Mouse (Mus musculus): ENCODE data around the gene Zc3h15. TPM values are rescaled to one million over a fixed set of nuclear protein-coding genes. Genes with fewer than 3 reads are reported as not detected.
"Not testable (repeated sequence)": the region's sequence is repeated elsewhere in the genome, so short reads cannot be mapped to it uniquely, and the experiment has no call there.

Zc3h15 gene
- polyA plus RNA-seq, 1 experiment = 41.9 TPM

DNA sequence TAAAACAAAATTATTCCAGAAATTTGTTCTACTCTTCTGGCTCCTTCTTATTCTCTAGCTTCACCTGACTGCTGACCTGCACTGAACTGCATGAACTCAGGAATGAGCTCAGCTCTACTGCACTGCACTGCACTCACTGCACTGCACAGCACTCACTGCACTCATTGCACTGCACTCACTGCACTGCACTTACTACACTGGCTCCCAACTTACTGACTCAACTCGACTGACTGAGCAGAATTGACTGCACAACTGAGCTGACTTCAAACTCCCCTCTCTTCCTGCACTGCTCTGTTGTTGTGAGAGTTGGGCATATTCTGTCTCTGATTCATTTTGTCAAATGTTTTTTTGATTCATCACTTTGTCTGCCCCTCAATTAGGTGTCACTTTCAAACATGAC, 55.1 kb downstream of the Zc3h15 start:
- H3K4me1 ChIP-seq (ENCODE audit: control insufficient read depth) = no peaks in the 10 kb centered on the region

DNA sequence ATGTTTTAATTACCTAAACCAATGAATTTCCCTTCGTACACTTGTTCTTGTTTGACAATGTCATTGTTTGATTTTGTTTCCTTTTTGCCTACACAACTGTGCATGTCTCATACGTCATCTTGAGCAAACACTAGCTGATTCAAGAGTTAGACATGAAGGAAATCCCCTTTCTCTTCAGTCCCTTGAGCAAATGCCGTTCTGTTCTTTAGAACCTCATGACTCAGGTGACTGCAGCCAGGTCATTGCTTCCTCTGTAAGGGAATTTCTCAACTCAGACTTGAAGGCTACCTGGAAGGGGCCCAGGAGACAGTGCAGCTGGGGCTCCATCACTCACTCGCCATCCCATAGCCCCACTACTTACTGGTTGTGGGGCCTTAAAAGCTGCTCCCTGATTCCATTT, 56.4 kb downstream of the Zc3h15 start:
- TF ChIP-seq GATA1 (IDR thresholded peaks at IDR 0.05; ENCODE audit: low read length) (no peak), TAL1 (IDR thresholded peaks at IDR 0.05; ENCODE audit: low read length) (no peak)
- Histone ChIP-seq H3K4me1 (ENCODE audit: control insufficient read depth) (no peaks in the 10 kb centered on the region), H3K36me3 (ENCODE audit: control insufficient read depth) (no peaks in the 10 kb centered on the region), H3K9me3 (ENCODE audit: control insufficient read depth, low read length) (no peaks in the 10 kb centered on the region), H3K27me3 (ENCODE audit: control insufficient read depth) (no peaks in the 10 kb centered on the region), H3K4me3 (replicated peaks) (no peak overlapping the region)

More for the DNA sequence above, 55.1 kb downstream of the Zc3h15 start:
- TF ChIP-seq GATA1 (IDR thresholded peaks at IDR 0.05; ENCODE audit: low read length) (no peak), TAL1 (IDR thresholded peaks at IDR 0.05; ENCODE audit: low read length) (no peak)
- Histone ChIP-seq H3K27me3 (ENCODE audit: control insufficient read depth) (no peaks in the 10 kb centered on the region), H3K4me3 (replicated peaks) (no peak overlapping the region), H3K9me3 (ENCODE audit: control insufficient read depth, low read length) (no peaks in the 10 kb centered on the region), H3K36me3 (ENCODE audit: control insufficient read depth) (no peaks in the 10 kb centered on the region)

- no peaks in the 10 kb centered on the region for H3K27me3 ChIP-seq (ENCODE audit: control insufficient read depth)
- TF ChIP-seq GATA1 (IDR thresholded peaks at IDR 0.05; ENCODE audit: low read length) = no peak
- no peak for TF ChIP-seq TAL1 (IDR thresholded peaks at IDR 0.05; ENCODE audit: low read length)
- H3K4me1 ChIP-seq (ENCODE audit: control insufficient read depth) = no peaks in the 10 kb centered on the region
- H3K36me3 ChIP-seq (ENCODE audit: control insufficient read depth) = no peaks in the 10 kb centered on the region
- H3K9me3 ChIP-seq (ENCODE audit: control insufficient read depth, low read length) = no peaks in the 10 kb centered on the region
- H3K4me3 ChIP-seq (replicated peaks) = no peak overlapping the region
Observed at GRCm38 (mm10) chr2:83702411-83702810, 58.2 kb downstream of the Zc3h15 start.

DNA sequence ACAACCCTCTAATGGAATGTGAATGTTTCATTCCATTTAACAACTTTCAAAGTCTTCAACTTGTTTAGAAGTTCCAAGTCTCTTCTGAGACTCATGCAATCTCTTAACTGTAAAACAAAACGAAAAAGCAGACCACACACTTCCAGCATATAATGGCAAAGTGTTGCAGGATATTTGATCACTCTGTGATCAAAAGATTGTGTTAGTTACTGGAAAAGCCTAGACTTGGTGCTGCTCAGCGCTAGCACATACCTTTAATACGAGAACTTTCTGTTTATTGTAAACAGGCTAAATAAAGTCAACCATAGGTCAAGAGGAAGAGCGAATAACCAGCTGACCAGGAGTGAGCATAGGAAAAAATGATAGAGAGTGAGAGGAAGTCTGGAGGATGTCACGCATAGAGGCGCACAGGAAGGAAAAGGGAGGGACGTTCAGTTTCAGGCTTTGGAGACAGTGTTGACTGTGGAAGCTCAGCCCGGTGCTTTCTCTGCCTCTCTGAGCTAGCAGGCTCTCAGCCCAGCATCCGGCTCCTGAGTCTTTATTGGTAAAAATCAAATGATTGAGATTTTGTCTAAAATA, 61.4 kb downstream of the Zc3h15 start:
- TF ChIP-seq TAL1 (IDR thresholded peaks at IDR 0.05; ENCODE audit: low read length) = no peak
- no peak for TF ChIP-seq GATA1 (IDR thresholded peaks at IDR 0.05; ENCODE audit: low read length)
- H3K36me3 ChIP-seq (ENCODE audit: control insufficient read depth) = no peaks in the 10 kb centered on the region
- H3K27me3 ChIP-seq (ENCODE audit: control insufficient read depth) = no peaks in the 10 kb centered on the region
- no peak overlapping the region for H3K4me3 ChIP-seq (replicated peaks)
- no peaks in the 10 kb centered on the region for H3K4me1 ChIP-seq (ENCODE audit: control insufficient read depth)
- H3K9me3 ChIP-seq (ENCODE audit: control insufficient read depth, low read length) = no peaks in the 10 kb centered on the region

DNA sequence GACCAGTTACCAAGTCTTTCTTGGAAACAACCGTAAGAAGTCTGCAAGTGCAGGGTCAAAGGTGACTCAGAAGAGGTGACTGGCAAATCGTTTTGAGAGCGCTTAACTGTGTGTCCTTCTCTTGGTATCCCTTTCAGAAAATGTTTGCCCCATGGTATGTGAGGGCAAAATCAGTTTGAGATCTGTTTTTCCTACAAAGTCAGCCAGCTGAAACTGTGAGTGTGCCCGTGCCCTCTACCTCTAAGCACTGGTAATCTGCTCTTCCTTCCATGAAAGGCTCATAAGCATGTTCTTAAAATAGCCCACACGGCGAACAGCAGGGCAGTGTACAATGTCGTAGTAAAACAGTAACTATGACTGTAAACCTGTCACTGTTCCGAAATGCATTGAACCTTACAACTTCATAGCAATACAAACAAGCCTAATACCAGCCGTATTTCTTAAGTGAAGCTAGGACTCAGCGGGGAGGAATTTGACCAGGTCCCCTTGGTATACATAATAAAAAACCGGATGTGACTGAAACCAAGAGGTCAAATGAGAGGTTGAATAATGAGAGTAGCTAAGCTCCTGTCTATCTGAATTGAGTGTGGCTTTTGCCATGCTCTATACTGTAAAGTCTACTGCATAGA, 65.8 kb downstream of the Zc3h15 start:
- no peaks in the 10 kb centered on the region for H3K4me1 ChIP-seq (ENCODE audit: control insufficient read depth)
- no peak overlapping the region for H3K4me3 ChIP-seq (replicated peaks)
- no peaks in the 10 kb centered on the region for H3K36me3 ChIP-seq (ENCODE audit: control insufficient read depth)
- H3K27me3 ChIP-seq (ENCODE audit: control insufficient read depth) = no peaks in the 10 kb centered on the region
- TF ChIP-seq GATA1 (IDR thresholded peaks at IDR 0.05; ENCODE audit: low read length) (no peak), TAL1 (IDR thresholded peaks at IDR 0.05; ENCODE audit: low read length) (no peak)
- no peaks in the 10 kb centered on the region for H3K9me3 ChIP-seq (ENCODE audit: control insufficient read depth, low read length)

GRCm38 (mm10) chr2:83713281-83713680, 69.0 kb downstream of the Zc3h15 start:
- not testable (repeated sequence) for H3K36me3 ChIP-seq (ENCODE audit: control insufficient read depth); H3K4me1 ChIP-seq (ENCODE audit: control insufficient read depth); H3K27me3 ChIP-seq (ENCODE audit: control insufficient read depth); H3K4me3 ChIP-seq (replicated peaks); H3K9me3 ChIP-seq (ENCODE audit: control insufficient read depth, low read length)

- Histone ChIP-seq H3K4me3 (replicated peaks) (no peak overlapping the region), H3K27me3 (ENCODE audit: control insufficient read depth) (no peaks in the 10 kb centered on the region), H3K4me1 (ENCODE audit: control insufficient read depth) (no peaks in the 10 kb centered on the region), H3K9me3 (ENCODE audit: control insufficient read depth, low read length) (no peaks in the 10 kb centered on the region), H3K36me3 (ENCODE audit: control insufficient read depth) (no peaks in the 10 kb centered on the region)
- TF ChIP-seq TAL1 (IDR thresholded peaks at IDR 0.05; ENCODE audit: low read length) (no peak), GATA1 (IDR thresholded peaks at IDR 0.05; ENCODE audit: low read length) (no peak)
Observed at GRCm38 (mm10) chr2:83713946-83714345, 69.7 kb downstream of the Zc3h15 start.

Other genes with a start within 250 kb of the Zc3h15 start
- gene Itgav, start 80.0 kb downstream of the Zc3h15 start, polyA plus RNA-seq (2012) = 0.03 and 0.08 TPM in 2 replicates
- 0.01 TPM in 1 of 2 replicates, not detected in the other for gene Fam171b, start 168.2 kb downstream of the Zc3h15 start, polyA plus RNA-seq (2012)

Measured in erythroblast, embryonic 14.5 days (primary cell).